Mouse (Mus musculus) E14TG2a.4 (cell line): ENCODE measurements around the gene Tex13c1.

Experiments used
- H3K27me3 ChIP-seq: 2 replicates; pipeline ENCODE4 v1.6.1; 2014; ENCODE audit warnings: low read length, control low read depth; ENCODE audit not compliant: insufficient read depth
- H3K36me3 ChIP-seq: 2 replicates; pipeline ENCODE4 v1.6.1; 2014; ENCODE audit warnings: low read length, control low read depth; ENCODE audit not compliant: insufficient read depth
- H3K4me1 ChIP-seq: replicated peaks from 2 replicates; pipeline ENCODE4 v1.6.1; 2014; ENCODE audit warnings: low read depth, low read length, control low read depth
- H3K4me3 ChIP-seq: replicated peaks from 2 replicates; pipeline ENCODE4 v1.5.1; 2014; ENCODE audit warnings: mild to moderate bottlenecking, low read length
- H3K9me3 ChIP-seq: 2 replicates; pipeline ENCODE4 v1.6.1; 2014; ENCODE audit warnings: low read length, control low read depth
- CTCF ChIP-seq: conservative IDR thresholded peaks from 2 replicates; pipeline ENCODE4 v1.5.1; 2014; ENCODE audit warnings: low read length
- NANOG ChIP-seq: IDR thresholded peaks from 2 replicates; pipeline ENCODE4 v1.6.1; 2014; ENCODE audit warnings: borderline replicate concordance, low read length, mixed read lengths
- POU5F1 ChIP-seq: IDR thresholded peaks from 2 replicates; pipeline ENCODE4 v1.6.1; 2014; ENCODE audit warnings: low read length, borderline replicate concordance

The Tex13c1 gene

DNA sequence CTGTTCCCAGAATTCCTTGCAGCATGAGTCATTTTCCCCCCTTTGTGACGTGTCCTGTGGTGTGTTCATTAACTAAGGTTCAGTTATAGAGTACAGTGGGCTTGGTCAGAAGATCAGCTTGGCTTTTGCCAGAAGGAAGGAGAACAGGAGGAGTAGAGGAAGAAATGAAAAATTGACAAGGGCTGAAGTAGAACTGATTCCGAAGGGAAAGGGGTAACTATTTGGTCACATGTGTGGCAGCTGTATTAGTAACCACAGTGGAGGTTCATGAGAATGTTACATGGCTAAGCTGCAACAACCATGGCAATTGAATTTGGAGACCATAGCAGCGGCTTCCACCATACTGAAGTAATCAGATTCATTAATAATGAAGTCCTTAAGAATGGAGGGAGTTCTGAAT lies at the start of gene Tex13c1:
TSS of gene Tex13c1 (plus strand) at position 301 of the 400 bp plus-strand sequence.
- Histone ChIP-seq H3K9me3 (no peaks in the 10 kb centered on the region), H3K4me1 (no peaks in the 10 kb centered on the region), H3K27me3 (no peaks in the 10 kb centered on the region), H3K36me3 (no peaks in the 10 kb centered on the region), H3K4me3 (no peak within 1 kb of the TSS)
- TF ChIP-seq NANOG (no peak), CTCF (no peak), POU5F1 (no peak)
